Mouse (Mus musculus): ENCODE data around the gene Dolpp1. TPM values are rescaled to one million over a fixed set of nuclear protein-coding genes. Genes with fewer than 3 reads are reported as not detected.

The Dolpp1 gene
- total RNA-seq, 1 experiment: 55.6 TPM

- no peak for DNase-seq (ENCODE audit: low read depth, low spot score)
- H3K36me3 ChIP-seq (ENCODE audit: control insufficient read depth, insufficient read depth, low read length, poor library complexity, severe bottlenecking): peaks cover 3% of the 10 kb centered on the region; the same call in 1 of the 2 replicates
- H3K27ac ChIP-seq (ENCODE audit: insufficient read depth, low read depth, low read length, poor library complexity, severe bottlenecking): no peak overlapping the region
- TF ChIP-seq ZC3H11A (IDR thresholded peaks at IDR 0.05; ENCODE audit: borderline replicate concordance, low read depth, low read length): no peak
- TF ChIP-seq ZNF384 (IDR thresholded peaks at IDR 0.05; ENCODE audit: low read depth, low read length): no peak
- no peak for TF ChIP-seq MAFK (IDR thresholded peaks at IDR 0.05; ENCODE audit: insufficient read depth, low read depth, low read length)
- no peak for TF ChIP-seq HCFC1 (IDR thresholded peaks at IDR 0.05; ENCODE audit: borderline replicate concordance, insufficient read depth, low read length)
- TF ChIP-seq CHD2 (IDR thresholded peaks at IDR 0.05; ENCODE audit: low read depth, low read length): no peak
- no peak overlapping the region for H3K4me3 ChIP-seq (ENCODE audit: insufficient read depth in 1 of 2, low read depth in 1 of 2, low read length in 2 of 2, poor library complexity in 1 of 2, severe bottlenecking in 1 of 2)
- peaks cover 0 to 10% of the 10 kb centered on the region in 2 experiments; a peak in 3 of 4 replicates for H3K4me1 ChIP-seq (ENCODE audit: control insufficient read depth in 2 of 2, insufficient read depth in 2 of 2, low read length in 2 of 2, poor library complexity in 1 of 2)
- in situ Hi-C loops (cut with MboI; ENCODE audit: low sequenced_read_pairs in 2 of 2, unreplicated experiment in 2 of 2): no loop called here
- H3K9ac ChIP-seq (ENCODE audit: insufficient read depth, low read depth, low read length, poor library complexity, severe bottlenecking): no peak overlapping the region
- no peaks in the 10 kb centered on the region for H3K9me3 ChIP-seq (ENCODE audit: control insufficient read depth, insufficient read depth, low read depth, low read length)
These were observed 25.6 kb downstream of the Dolpp1 start for GRCm38 (mm10) chr2:30417595-30418165.

GRCm38 (mm10) chr2:30418259-30418658 lies 26.2 kb downstream of the Dolpp1 start:
- H3K9me3 ChIP-seq (ENCODE audit: control insufficient read depth, insufficient read depth, low read depth, low read length): no peaks in the 10 kb centered on the region
- in situ Hi-C loops (cut with MboI; ENCODE audit: low sequenced_read_pairs in 2 of 2, unreplicated experiment in 2 of 2): no loop called here
- H3K4me3 ChIP-seq (ENCODE audit: insufficient read depth in 1 of 2, low read depth in 1 of 2, low read length in 2 of 2, poor library complexity in 1 of 2, severe bottlenecking in 1 of 2): no peak overlapping the region
- DNase-seq (ENCODE audit: low read depth, low spot score): no peak
- H3K9ac ChIP-seq (ENCODE audit: insufficient read depth, low read depth, low read length, poor library complexity, severe bottlenecking): peak overlapping the region; percentile 24; the same call in 1 of the 2 replicates
- H3K4me1 ChIP-seq (ENCODE audit: control insufficient read depth in 2 of 2, insufficient read depth in 2 of 2, low read length in 2 of 2, poor library complexity in 1 of 2): peaks cover 0 to 10% of the 10 kb centered on the region in 2 experiments; a peak in 3 of 4 replicates
- TF ChIP-seq ZC3H11A (IDR thresholded peaks at IDR 0.05; ENCODE audit: borderline replicate concordance, low read depth, low read length) (no peak), MAFK (IDR thresholded peaks at IDR 0.05; ENCODE audit: insufficient read depth, low read depth, low read length) (no peak), CHD2 (IDR thresholded peaks at IDR 0.05; ENCODE audit: low read depth, low read length) (no peak), HCFC1 (IDR thresholded peaks at IDR 0.05; ENCODE audit: borderline replicate concordance, insufficient read depth, low read length) (no peak), ZNF384 (IDR thresholded peaks at IDR 0.05; ENCODE audit: low read depth, low read length) (no peak)
- no peak overlapping the region for H3K27ac ChIP-seq (ENCODE audit: insufficient read depth, low read depth, low read length, poor library complexity, severe bottlenecking)
- H3K36me3 ChIP-seq (ENCODE audit: control insufficient read depth, insufficient read depth, low read length, poor library complexity, severe bottlenecking): peaks cover 2% of the 10 kb centered on the region

GRCm38 (mm10) chr2:30419112-30419511 lies 27.1 kb downstream of the Dolpp1 start:
- DNase-seq (ENCODE audit: low read depth, low spot score): no peak
- Histone ChIP-seq H3K4me3 (ENCODE audit: insufficient read depth in 1 of 2, low read depth in 1 of 2, low read length in 2 of 2, poor library complexity in 1 of 2, severe bottlenecking in 1 of 2) (peak overlapping the region; percentile 26 to 29; a peak in 3 of 4 replicates), H3K9ac (ENCODE audit: insufficient read depth, low read depth, low read length, poor library complexity, severe bottlenecking) (peak overlapping the region; percentile 50; the same call in 1 of the 2 replicates), H3K9me3 (ENCODE audit: control insufficient read depth, insufficient read depth, low read depth, low read length) (no peaks in the 10 kb centered on the region), H3K4me1 (ENCODE audit: control insufficient read depth in 2 of 2, insufficient read depth in 2 of 2, low read length in 2 of 2, poor library complexity in 1 of 2) (peaks cover 0 to 12% of the 10 kb centered on the region in 2 experiments; a peak in 3 of 4 replicates), H3K27ac (ENCODE audit: insufficient read depth, low read depth, low read length, poor library complexity, severe bottlenecking) (no peak overlapping the region), H3K36me3 (ENCODE audit: control insufficient read depth, insufficient read depth, low read length, poor library complexity, severe bottlenecking) (peaks cover 2% of the 10 kb centered on the region)
- TF ChIP-seq MAFK (IDR thresholded peaks at IDR 0.05; ENCODE audit: insufficient read depth, low read depth, low read length) (no peak), ZC3H11A (IDR thresholded peaks at IDR 0.05; ENCODE audit: borderline replicate concordance, low read depth, low read length) (no peak), CHD2 (IDR thresholded peaks at IDR 0.05; ENCODE audit: low read depth, low read length) (no peak), HCFC1 (IDR thresholded peaks at IDR 0.05; ENCODE audit: borderline replicate concordance, insufficient read depth, low read length) (no peak), ZNF384 (IDR thresholded peaks at IDR 0.05; ENCODE audit: low read depth, low read length) (no peak)
- in situ Hi-C loops (cut with MboI; ENCODE audit: low sequenced_read_pairs in 2 of 2, unreplicated experiment in 2 of 2): no loop called here

GRCm38 (mm10) chr2:30421432-30421831 lies 29.4 kb downstream of the Dolpp1 start:
- TF ChIP-seq CHD2 (IDR thresholded peaks at IDR 0.05; ENCODE audit: low read depth, low read length): no peak
- H3K4me1 ChIP-seq (ENCODE audit: control insufficient read depth in 2 of 2, insufficient read depth in 2 of 2, low read length in 2 of 2, poor library complexity in 1 of 2): peaks cover 0 to 7% of the 10 kb centered on the region in 2 experiments; a peak in 2 of 4 replicates
- no peak overlapping the region for H3K4me3 ChIP-seq (ENCODE audit: insufficient read depth in 1 of 2, low read depth in 1 of 2, low read length in 2 of 2, poor library complexity in 1 of 2, severe bottlenecking in 1 of 2)
- in situ Hi-C loops (cut with MboI; ENCODE audit: low sequenced_read_pairs in 2 of 2, unreplicated experiment in 2 of 2): no loop called here
- no peak overlapping the region for H3K27ac ChIP-seq (ENCODE audit: insufficient read depth, low read depth, low read length, poor library complexity, severe bottlenecking)
- peaks cover 5% of the 10 kb centered on the region for H3K36me3 ChIP-seq (ENCODE audit: control insufficient read depth, insufficient read depth, low read length, poor library complexity, severe bottlenecking)
- DNase-seq (ENCODE audit: low read depth, low spot score): no peak
- no peaks in the 10 kb centered on the region for H3K9me3 ChIP-seq (ENCODE audit: control insufficient read depth, insufficient read depth, low read depth, low read length)
- no peak overlapping the region for H3K9ac ChIP-seq (ENCODE audit: insufficient read depth, low read depth, low read length, poor library complexity, severe bottlenecking)

- TF ChIP-seq ZC3H11A (IDR thresholded peaks at IDR 0.05; ENCODE audit: borderline replicate concordance, low read depth, low read length) (no peak), CHD2 (IDR thresholded peaks at IDR 0.05; ENCODE audit: low read depth, low read length) (no peak), MAFK (IDR thresholded peaks at IDR 0.05; ENCODE audit: insufficient read depth, low read depth, low read length) (no peak), HCFC1 (IDR thresholded peaks at IDR 0.05; ENCODE audit: borderline replicate concordance, insufficient read depth, low read length) (no peak), ZNF384 (IDR thresholded peaks at IDR 0.05; ENCODE audit: low read depth, low read length) (no peak)
- Histone ChIP-seq H3K36me3 (ENCODE audit: control insufficient read depth, insufficient read depth, low read length, poor library complexity, severe bottlenecking) (peaks cover 57% of the 10 kb centered on the region), H3K4me3 (ENCODE audit: insufficient read depth in 1 of 2, low read depth in 1 of 2, low read length in 2 of 2, poor library complexity in 1 of 2, severe bottlenecking in 1 of 2) (no peak overlapping the region), H3K4me1 (ENCODE audit: control insufficient read depth in 2 of 2, insufficient read depth in 2 of 2, low read length in 2 of 2, poor library complexity in 1 of 2) (no peaks in the 10 kb centered on the region), H3K9ac (ENCODE audit: insufficient read depth, low read depth, low read length, poor library complexity, severe bottlenecking) (no peak overlapping the region), H3K27ac (ENCODE audit: insufficient read depth, low read depth, low read length, poor library complexity, severe bottlenecking) (no peak overlapping the region), H3K9me3 (ENCODE audit: control insufficient read depth, insufficient read depth, low read depth, low read length) (no peaks in the 10 kb centered on the region)
- no peak for DNase-seq (ENCODE audit: low read depth, low spot score)
- in situ Hi-C loops (cut with MboI; ENCODE audit: low sequenced_read_pairs in 2 of 2, unreplicated experiment in 2 of 2): no loop called here
These were observed 37.1 kb downstream of the Dolpp1 start for GRCm38 (mm10) chr2:30429156-30429555.
